Mouse (Mus musculus) cerebellum, adult 9-10 months (tissue): Measurements from ENCODE around the gene Gm49342.

ENCODE experiments used
- DNase-seq: peaks from one replicate; pipeline ENCODE4 v3.0.0; 2022

Gm49342 gene

DNA sequence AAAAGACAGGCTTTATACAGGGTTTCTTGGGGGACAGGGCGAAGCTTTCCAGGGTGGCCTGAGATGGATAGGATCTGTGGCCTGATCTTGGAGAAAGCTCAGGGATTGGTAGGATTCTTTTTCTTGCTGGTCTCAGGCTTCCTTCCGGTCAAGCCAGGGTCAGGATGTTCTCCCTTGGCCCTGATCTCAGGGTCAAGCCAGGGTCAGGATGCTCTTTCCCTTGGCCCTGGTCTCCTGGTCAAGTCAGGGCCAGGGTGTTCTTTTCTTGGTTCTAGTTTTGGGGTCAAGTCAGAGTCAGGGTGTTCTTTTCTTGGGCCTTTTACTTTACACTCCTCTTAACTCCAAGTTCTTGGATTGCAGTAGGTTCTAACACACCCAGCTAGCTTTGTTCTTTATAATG is 43.4 kb downstream of the Gm49342 start:
- DNase-seq, result no peak

GRCm38 (mm10) chr14:50991037-50991436 is 46.7 kb downstream of the Gm49342 start:
- DNase-seq, result no peak

GRCm38 (mm10) chr14:50997088-50997487 is 52.8 kb downstream of the Gm49342 start:
- DNase-seq, result no peak

DNA sequence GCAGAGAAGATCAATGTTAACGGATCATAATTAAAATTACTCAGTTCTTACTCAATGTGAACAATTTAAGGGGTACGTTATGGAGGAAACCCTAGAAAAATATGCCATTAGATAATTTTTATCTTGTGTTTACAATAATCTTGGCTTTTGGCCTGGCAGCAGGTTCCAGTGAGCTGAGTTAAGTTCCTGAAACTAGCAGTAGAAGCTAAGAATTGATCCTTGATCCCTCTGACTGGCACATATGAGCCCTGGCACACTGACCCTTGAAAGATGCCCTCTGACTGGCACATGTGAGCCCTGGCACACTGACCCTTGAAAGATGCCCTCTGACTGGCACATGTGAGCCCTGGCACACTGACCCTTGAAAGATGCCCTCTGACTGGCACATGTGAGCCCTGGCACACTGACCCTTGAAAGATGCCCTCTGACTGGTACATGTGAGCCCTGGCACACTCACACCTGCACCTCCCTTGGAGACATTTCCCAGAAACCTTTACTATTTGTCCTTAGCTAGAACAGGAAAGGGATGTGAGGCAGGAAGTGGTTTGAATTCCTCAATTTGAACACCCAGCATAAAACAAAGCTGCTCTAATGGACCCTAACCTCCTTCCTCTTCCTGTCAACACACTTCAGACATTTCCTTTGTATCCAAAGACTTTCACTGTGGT is 53.8 kb downstream of the Gm49342 start:
- DNase-seq, result no peak

DNA sequence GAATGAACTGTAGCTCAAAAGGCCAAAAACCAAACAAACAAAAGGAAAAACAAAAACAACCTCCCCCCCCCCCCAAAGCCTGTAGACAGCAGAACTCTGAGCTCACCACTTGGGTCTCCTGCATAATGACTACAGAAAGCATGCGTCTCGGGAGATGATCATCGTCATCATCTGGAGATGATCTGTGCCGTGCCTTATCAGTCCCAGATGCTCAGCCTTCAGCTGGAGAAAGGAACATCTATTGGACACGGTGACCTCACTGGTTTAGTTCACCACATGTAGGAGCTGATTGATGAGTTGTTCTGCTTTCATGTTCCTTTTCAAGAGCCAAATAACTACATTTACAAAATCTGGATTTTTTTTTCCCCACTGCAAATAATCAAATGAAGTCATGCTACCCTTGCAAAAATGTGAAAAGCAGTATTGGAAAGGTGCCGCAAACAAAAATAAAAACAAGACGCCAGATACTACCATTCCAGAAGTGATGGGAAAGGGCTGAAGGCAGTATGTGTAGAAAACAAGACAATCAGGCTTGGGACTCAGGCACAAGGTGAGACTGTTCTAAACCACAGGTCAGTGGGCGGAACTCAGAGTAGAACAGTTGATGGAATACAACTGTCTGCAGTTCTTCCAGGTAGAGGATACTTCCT is 63.0 kb downstream of the Gm49342 start, which contains the start of gene Rnase10:
Rnase10 (plus strand) TSS at position 600 of the 650 bp plus-strand sequence.
- DNase-seq, result no peak

DNA sequence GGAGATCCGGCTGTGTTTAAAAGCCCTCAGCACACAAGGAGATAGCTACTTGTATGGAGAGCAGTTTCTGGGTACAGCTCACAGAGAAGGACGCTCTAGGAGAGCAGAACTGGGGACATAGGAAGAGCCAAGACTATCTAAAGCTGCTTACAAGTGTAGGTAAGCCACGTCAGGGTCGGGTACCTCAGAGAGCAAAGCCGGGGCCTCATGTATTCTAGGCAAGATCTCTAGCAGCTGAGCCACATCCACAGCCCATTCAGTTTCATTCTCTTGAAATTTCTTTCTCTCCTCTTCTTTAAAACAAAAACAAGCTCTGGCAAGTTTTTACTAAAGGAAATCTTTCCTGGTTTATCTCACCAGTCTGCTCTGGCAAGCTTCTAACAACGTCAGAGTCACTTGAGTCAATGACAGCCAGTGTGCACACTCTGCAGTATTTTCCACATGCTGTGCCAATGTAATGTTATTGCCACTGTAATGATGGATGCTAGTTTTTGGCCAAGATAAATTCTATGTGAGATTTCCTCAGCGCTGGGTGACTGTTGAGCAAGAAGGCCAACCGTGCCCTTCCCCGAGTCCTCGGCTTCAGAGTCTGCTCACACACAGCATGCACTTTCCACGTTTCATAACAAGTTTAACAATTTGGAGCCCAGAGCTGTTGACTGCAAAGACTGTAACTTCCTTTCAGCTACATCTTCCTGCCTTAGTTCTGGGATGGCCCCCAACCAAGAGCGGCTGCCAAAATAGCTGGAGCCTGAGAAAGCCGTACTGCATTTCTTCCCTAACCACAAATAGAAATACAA is 63.8 kb downstream of the Gm49342 start:
- DNase-seq, result no peak

- no peak for DNase-seq
Observed at GRCm38 (mm10) chr14:51008781-51009180, 64.5 kb downstream of the Gm49342 start.

GRCm38 (mm10) chr14:51009572-51009971 is 65.3 kb downstream of the Gm49342 start:
- no peak for DNase-seq
